Mouse (Mus musculus): ENCODE data around the gene Uox.

The Uox gene

DNA sequence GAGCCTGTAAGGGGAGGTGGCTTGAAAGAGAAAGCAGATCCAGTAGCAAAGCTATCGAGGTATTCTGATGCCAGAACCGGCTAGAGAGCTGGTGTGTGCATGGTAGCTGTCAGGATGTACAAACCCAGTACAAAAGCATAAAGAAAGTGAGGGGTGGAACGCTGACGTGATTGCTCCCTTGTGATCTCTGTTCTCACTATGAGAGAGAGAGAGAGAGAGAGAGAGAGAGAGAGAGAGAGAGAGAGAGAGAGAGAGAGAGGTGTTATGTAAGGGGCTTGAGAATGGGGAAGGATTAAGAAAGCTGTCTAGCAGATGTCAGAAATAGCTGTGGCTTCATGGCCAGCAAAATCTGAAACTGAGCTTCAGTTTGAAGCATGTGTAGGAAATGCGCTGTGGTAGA is 13.7 kb downstream of the Uox start:
- DNase-seq (ENCODE audit: low read depth, low spot score) = no peak

DNA sequence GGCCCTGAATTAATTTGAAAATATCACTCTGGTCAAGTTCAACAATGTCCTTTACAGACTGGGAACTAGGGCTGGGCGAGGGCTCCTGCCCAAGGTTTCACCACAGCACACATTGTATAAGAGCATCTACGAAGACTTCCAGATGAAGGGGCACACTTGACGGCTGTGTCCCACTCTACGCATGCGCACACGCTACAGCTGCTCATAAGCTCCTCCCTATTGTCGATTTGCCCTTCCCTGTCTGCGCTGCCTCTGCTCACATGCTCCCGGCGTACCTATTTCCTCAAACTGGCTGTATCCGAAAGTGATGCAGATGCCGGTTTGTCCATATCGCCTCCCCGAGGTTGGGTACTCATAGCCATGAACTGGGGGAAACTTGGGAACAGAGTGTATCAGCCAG is 16.4 kb downstream of the Uox start:
- DNase-seq (ENCODE audit: low read depth, low spot score) = no peak

- no peak for DNase-seq (ENCODE audit: low read depth, low spot score)
Measured at GRCm38 (mm10) chr3:146589523-146589922, 19.3 kb downstream of the Uox start.

DNA sequence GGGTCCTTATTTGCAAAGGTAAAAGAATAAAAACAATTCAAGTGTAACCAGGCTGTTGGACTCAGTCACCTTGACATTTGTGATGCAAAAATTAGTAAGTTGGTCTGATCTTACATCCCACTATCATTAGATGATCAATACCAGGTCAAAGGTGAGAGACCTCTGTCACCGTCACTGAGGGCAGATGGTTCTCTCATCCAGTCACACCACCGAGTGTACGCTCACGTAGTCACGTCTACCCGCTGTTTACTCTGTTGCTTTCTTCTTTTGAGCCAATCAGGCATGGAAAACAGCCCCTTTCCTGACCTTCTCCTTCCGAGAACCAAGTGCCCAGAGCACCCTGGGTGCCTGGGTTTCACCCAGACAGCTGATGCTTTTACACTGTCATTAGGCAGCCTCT is 20.9 kb downstream of the Uox start:
- no peak for DNase-seq (ENCODE audit: low read depth, low spot score)

GRCm38 (mm10) chr3:146591601-146592000 is 21.4 kb downstream of the Uox start:
- DNase-seq (ENCODE audit: low read depth, low spot score) = no peak

GRCm38 (mm10) chr3:146595440-146595839 is 25.2 kb downstream of the Uox start:
- no peak for DNase-seq (ENCODE audit: low read depth, low spot score)

DNA sequence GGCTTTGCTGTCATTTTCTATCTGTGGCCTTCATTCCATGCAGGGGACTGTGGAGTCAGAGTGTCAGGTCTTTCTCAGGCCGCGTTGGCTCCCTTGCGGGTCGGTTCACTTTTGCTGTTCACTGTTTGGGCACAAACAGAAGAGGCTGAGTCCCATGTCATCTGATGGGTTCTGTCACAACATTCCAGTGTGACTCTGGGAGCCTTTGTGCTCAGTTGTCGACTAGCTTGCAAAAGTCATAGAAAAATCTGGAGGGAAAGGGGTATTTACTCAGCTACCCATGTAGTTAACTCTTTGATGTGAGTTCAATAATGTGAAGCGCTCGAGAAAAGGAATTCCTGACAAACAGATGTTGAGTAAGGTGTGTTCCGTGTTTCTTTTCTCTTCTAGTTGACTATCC is 26.2 kb downstream of the Uox start:
- no peak for DNase-seq (ENCODE audit: low read depth, low spot score)

DNA sequence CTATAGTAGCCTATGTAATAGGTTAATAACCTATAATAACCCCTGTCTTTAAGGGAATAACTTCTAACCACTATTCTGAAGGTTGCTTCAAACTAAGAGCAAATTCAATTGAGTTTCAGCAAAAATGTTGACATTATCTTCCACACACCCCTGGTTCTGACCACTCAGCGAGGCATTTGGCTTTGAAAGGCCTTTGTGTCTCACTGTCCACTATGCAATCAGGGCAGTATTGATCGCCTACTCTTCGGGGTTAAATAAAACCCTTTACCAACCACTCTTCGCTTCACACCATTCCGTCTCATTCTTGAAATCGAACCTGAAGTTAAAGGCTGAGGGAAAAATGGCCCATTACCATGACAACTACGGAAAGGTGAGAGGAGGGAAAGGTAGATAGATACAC is 26.6 kb downstream of the Uox start:
- DNase-seq (ENCODE audit: low read depth, low spot score) = no peak

DNA sequence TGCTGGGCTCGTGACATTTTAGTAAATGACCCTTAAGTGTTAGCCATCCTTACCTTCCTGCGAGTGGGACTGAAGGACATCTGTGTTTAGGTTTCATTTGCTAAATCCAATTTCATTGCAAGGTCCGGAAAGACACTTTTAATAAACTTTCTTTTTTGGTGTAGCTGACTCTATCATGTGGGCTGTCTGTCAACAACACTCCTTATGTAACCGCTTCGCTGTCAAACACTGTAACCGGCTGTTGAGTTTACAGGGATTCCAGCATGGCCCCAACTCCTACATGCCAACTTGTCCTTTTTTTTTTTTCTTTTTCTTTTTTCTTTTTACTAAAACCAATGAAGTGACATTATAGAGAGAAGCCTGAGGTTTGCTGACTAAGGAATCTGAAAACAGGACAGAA is 28.2 kb downstream of the Uox start:
- no peak for DNase-seq (ENCODE audit: low read depth, low spot score)

DNA sequence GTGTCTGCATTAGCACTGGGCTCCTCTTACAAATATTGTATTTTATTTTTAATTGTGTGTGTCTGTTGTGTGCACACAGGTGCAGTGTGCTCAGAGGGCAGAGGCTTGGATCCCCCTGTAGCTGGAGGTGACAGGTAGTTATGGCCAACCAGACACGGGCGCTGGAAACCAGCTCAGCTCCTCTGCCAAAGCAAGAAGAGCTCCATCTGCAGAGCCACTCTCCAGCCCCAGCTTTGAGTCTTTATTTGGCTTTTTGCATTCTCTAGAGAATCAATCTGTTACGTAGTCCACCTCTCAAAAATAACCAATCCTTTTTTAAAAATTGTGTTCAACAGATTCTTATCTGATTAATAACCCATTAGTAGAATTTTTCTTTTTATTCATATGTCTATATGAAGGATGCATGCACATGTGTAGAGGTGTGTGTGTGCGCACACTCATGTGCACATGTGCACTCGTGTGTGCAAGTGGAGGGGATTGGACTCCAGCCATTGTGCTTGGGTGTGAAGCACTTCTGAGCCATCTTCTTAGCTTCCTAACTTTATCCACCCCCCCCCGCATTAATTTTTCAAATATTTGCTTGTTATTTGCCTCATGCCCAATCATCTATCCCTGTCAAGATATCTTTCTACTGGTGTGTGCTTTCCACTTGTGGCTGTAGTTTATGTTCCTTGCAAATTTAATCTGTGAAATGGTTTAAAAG is 29.1 kb downstream of the Uox start:
- DNase-seq (ENCODE audit: low read depth, low spot score) = no peak

- DNase-seq (ENCODE audit: low read depth, low spot score) = no peak
Measured at GRCm38 (mm10) chr3:146601205-146601604, 31.0 kb downstream of the Uox start.

DNA sequence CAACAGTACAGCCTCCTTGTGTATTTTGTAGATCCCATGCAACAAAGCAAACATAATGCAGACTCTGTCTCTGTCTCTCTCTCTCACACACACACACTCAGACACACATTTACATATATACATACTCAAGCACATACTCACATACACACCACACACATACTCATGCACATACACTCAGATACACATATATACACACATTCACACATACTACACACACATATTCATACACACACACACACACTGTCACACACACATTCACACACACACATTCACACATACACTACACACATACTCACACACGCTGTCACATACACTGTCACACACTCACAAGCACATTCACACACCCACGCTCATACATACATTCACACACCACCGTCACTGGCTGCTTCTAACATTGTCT is 32.3 kb downstream of the Uox start:
- no peak for DNase-seq (ENCODE audit: low read depth, low spot score)

GRCm38 (mm10) chr3:146604647-146605046 is 34.4 kb downstream of the Uox start:
- DNase-seq (ENCODE audit: low read depth, low spot score) = no peak

GRCm38 (mm10) chr3:146607368-146607767 is 37.1 kb downstream of the Uox start:
- DNase-seq (ENCODE audit: low read depth, low spot score) = no peak

GRCm38 (mm10) chr3:146610322-146610721 is 40.1 kb downstream of the Uox start:
- no peak for DNase-seq (ENCODE audit: low read depth, low spot score)

GRCm38 (mm10) chr3:146611261-146611660 is 41.0 kb downstream of the Uox start:
- no peak for DNase-seq (ENCODE audit: low read depth, low spot score)

DNA sequence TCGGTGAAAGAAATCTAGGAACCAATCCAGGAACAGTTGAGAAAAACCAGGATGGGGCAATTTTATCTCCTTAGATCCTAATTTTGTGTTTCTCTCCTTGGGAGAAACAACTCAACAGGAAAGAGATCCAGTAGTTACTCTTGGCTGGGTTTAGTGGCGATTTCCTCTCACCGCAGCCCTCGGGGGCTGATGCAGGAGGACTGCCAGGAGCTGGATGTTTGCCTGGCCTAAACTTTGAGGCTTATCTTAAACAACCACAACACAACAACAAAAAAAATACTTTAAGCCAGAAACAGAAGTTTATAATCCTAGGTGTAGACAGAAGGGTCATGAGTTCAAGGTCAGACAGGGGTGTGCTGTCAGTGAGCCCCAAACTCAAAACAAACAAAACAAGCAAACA is 41.6 kb downstream of the Uox start:
- no peak for DNase-seq (ENCODE audit: low read depth, low spot score)

GRCm38 (mm10) chr3:146615496-146615895 is 45.3 kb downstream of the Uox start, which contains the start of gene Dnase2b:
Dnase2b (minus strand) TSS chr3:146615596.
- DNase-seq (ENCODE audit: low read depth, low spot score) = no peak

DNA sequence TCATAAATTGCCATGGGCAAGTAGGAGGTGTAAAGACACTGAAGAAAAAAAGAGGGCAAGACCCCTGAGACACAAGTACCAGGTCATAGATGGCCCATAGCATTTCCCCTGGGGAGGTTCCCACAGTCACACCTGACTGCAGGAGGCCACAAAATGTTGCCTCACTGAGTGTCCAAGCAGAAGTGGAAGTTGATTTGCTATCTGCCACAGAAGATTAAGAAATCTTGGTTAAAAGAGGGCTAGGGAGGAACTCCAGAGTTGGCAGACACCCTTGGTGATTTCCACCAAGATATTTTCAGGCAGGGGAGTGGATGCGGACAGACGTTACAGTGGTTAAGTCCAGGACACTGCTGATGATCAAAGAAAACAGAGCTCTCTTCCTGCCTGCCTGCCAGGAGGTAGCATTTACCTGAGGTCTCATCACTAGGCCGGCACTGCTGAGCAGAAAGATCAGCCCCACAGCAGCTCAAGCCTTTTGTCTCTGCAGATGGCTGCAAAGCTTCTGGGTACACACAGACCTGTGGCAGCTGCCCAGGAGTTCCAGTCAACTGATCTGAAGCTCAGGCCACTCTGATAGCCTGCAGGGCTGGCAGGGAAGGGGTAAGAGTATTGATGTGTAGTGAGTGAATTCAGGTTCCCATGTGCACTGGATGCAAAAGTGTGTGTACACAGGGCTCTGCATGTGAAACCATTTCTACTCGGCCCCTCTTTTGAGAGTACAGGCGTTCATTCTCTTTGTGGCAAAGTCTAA is 46.5 kb downstream of the Uox start:
- DNase-seq (ENCODE audit: low read depth, low spot score) = no peak

DNA sequence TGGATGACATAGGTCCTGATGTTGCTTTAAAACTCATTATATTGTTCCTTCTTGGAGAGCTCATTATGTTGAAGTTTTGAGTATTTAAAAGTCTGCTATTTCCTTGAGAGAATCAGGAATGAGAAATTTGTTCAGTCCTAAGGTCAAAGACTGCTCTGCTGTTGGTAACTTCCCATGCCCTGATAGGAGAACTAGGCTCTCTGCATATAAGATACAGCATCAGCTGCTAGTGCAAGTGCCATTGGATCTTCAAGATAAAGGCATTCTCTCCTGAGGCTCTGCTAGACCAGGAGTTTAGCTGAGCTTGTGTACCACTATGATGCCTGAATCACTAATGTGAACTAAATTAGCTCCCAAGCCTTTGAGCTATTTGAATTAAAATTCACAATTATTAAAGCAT is 47.7 kb downstream of the Uox start:
- no peak for DNase-seq (ENCODE audit: low read depth, low spot score)

DNA sequence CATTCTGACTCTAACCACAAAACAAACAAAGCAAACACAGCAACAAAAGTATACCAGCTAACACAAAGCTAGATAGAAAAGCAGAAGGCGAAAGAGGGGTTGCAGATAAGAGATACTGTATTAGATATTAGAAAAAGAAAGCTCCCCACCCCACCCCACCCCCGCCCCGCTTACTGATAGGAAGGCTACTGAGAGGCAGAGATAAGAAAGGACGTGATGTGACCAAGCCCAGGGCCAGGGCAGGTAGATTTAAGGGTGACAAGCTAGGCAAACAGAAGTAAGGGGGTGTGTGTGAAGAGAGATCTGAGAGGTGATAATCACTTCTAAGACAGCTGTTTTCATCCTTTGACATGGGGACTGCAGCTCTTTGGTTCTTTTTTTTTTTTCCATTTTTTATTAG is 48.1 kb downstream of the Uox start:
- no peak for DNase-seq (ENCODE audit: low read depth, low spot score)

DNA sequence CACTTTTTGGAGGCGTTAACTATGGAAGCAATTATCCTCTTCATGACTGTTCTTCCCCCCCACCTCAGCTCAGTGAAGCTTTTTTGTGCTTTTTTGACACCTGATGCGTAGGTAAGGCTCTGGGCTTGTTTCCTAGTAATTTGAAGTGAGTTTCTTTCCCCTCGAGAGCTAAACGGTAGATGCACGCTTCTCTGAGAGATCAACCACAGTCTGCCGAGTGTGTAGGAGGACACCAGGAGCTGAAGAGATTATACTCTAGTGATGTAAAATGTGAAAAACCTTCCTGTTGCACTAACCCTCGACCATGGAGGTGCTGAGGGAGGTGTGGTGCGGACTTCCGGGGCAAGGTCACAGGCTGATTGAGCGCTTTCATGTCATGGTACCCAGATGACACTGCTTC is 49.9 kb downstream of the Uox start:
- no peak for DNase-seq (ENCODE audit: low read depth, low spot score)

DNA sequence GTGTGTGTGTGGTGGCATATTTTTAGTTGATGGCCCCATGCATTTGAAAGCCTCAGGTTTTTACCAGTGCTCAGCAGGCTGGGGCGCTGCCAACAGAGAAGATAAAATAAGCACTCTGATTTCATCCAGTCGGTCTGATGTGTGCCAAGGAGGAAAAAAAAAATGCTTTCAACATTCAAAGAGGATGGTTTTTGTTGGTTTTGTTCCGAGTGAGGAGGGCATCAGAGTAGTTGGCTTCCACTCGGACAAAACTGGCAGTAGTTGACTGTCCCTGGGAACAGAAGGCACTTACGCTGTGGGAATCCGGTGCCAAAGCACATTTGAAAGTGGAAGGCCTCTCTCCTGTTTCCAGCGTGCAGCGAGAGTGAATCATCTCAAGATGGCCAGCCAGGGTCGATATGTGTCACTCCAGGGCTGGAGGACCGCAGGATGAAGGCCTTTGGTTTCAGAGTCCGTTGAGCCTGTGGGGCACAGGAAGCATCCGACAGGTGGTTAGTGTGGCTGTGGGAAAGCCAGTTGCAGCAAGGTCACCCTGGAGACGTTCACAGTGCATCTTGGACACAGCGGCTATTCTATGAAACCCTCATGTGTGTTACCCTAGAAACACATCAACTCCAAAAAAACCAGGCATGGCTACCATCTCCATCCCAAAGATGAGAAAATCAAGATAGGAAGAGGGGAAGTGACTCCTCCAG is 50.5 kb downstream of the Uox start:
- DNase-seq (ENCODE audit: low read depth, low spot score) = no peak

Measured in retina, adult 2 months (tissue).